Mouse (Mus musculus): ENCODE measurements at regions not wholly inside any gene's neighbourhood (a gene's known extent, or its start where the extent isn't known, plus 50 kb on each side); places are given as distances from the start of the nearest gene placed in this dataset.

DNA sequence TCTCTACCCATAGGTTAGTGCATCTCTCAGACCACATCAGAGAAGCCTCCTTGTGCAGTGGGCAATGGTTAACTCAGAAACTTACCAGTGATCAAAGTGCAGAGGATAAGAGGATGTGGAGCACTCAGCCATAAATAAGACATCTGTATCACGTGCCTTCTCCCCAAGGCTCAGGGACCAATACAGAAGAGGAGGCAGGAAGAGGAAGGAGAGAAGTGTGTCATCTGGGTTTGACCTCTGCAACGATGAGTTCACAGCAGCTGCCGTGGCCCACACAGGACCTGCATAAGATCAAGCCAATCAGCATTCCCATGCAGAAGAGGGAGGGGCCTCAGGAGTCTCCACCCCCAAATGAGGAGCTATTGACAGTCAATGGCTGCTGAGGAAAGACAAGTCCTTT is 252.8 kb downstream of the Gm12728 start:
- Histone ChIP-seq H3K27me3 (ENCODE audit: control insufficient read depth, insufficient read depth, low read length) (no peaks in the 10 kb centered on the region), H3K27ac (no peak overlapping the region), H3K4me1 (replicated peaks; ENCODE audit: control insufficient read depth in 2 of 2, insufficient read depth in 2 of 2, low read length in 1 of 2) (no peaks in the 10 kb centered on the region), H3K9ac (replicated peaks) (no peak overlapping the region), H3K36me3 (replicated peaks; ENCODE audit: control insufficient read depth, insufficient read depth, low read depth) (no peaks in the 10 kb centered on the region), H3K4me2 (ENCODE audit: low read depth) (no peak overlapping the region), H3K4me3 (ENCODE audit: insufficient read depth in 1 of 2, low read depth in 2 of 2, low read length in 2 of 2) (no peak overlapping the region), H3K9me3 (ENCODE audit: control insufficient read depth, low read length) (no peaks in the 10 kb centered on the region)
- 26% methylated on average over 3 of the region's 3 CpGs for WGBS (ENCODE audit: insufficient replicate concordance)
- DNase-seq (ENCODE audit: low read depth in 3 of 3, low spot score in 3 of 3) = no peak
- TF ChIP-seq EP300 (IDR thresholded peaks at IDR 0.05; ENCODE audit: low read depth) (no peak), CTCF (IDR thresholded peaks at IDR 0.05; ENCODE audit: low read depth) (no peak)
- no peak for ATAC-seq (ENCODE audit: insufficient read depth)

DNA sequence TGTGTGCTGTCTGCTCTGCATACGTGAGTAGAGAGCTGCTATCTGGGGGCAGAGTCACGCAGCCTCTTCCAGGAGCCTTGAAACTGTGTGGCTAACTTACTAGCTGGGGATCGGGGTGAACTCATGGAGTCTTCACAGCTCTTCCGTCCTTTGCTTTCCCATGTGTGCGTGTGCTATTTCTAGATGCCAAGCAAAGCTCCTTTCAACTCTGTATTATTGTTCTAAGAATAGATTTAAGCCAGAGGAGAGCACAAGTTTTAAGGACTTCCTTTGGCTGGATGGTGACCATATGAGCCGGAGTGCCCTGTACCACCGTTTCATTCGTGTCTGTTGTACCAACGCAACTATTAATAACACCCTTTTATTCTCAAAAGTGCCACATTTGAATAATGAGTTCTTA is 254.0 kb downstream of the Gm12728 start:
- no peak overlapping the region for H3K27ac ChIP-seq
- TF ChIP-seq EP300 (IDR thresholded peaks at IDR 0.05; ENCODE audit: low read depth) = no peak
- no peak for TF ChIP-seq CTCF (IDR thresholded peaks at IDR 0.05; ENCODE audit: low read depth)
- H3K9ac ChIP-seq (replicated peaks) = no peak overlapping the region
- H3K4me2 ChIP-seq (ENCODE audit: low read depth) = no peak overlapping the region
- no peak overlapping the region for H3K4me3 ChIP-seq (ENCODE audit: insufficient read depth in 1 of 2, low read depth in 2 of 2, low read length in 2 of 2)
- no peaks in the 10 kb centered on the region for H3K36me3 ChIP-seq (replicated peaks; ENCODE audit: control insufficient read depth, insufficient read depth, low read depth)
- ATAC-seq (ENCODE audit: insufficient read depth) (no peak), DNase-seq (ENCODE audit: low read depth in 3 of 3, low spot score in 3 of 3) (no peak)
- WGBS (ENCODE audit: insufficient replicate concordance) = 71% methylated on average over 9 of the region's 9 CpGs
- no peaks in the 10 kb centered on the region for H3K4me1 ChIP-seq (replicated peaks; ENCODE audit: control insufficient read depth in 2 of 2, insufficient read depth in 2 of 2, low read length in 1 of 2)
- H3K27me3 ChIP-seq (ENCODE audit: control insufficient read depth, insufficient read depth, low read length) = no peaks in the 10 kb centered on the region
- no peaks in the 10 kb centered on the region for H3K9me3 ChIP-seq (ENCODE audit: control insufficient read depth, low read length)

DNA sequence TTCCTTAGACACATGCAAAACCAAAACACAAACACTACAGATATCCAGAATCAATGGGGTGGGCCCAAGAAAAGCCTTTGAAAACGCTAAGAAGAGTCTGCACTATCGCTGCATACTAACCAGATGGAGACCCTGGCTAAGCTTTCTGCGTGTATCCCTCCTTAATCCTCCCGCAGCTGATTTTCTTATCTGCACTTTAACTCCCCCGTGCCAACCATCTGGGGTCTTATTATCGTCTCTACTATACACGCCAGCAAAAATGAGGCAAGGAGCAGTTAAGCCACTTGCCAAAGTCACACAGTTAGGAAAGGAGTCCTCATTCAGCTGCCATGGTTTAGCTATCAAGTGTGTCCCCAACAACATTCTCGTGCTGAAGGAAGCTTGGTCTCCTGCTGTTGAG is 258.4 kb downstream of the Gm12728 start:
- no peak overlapping the region for H3K27ac ChIP-seq
- H3K4me1 ChIP-seq (replicated peaks; ENCODE audit: control insufficient read depth in 2 of 2, insufficient read depth in 2 of 2, low read length in 1 of 2) = no peaks in the 10 kb centered on the region
- no peak overlapping the region for H3K9ac ChIP-seq (replicated peaks)
- no peak for ATAC-seq (ENCODE audit: insufficient read depth)
- TF ChIP-seq EP300 (IDR thresholded peaks at IDR 0.05; ENCODE audit: low read depth) = no peak
- TF ChIP-seq CTCF (IDR thresholded peaks at IDR 0.05; ENCODE audit: low read depth) = no peak
- H3K9me3 ChIP-seq (ENCODE audit: control insufficient read depth, low read length) = no peaks in the 10 kb centered on the region
- no peak overlapping the region for H3K4me2 ChIP-seq (ENCODE audit: low read depth)
- no peaks in the 10 kb centered on the region for H3K27me3 ChIP-seq (ENCODE audit: control insufficient read depth, insufficient read depth, low read length)
- H3K4me3 ChIP-seq (ENCODE audit: insufficient read depth in 1 of 2, low read depth in 2 of 2, low read length in 2 of 2) = no peak overlapping the region
- no peak for DNase-seq (ENCODE audit: low read depth in 3 of 3, low spot score in 3 of 3)
- H3K36me3 ChIP-seq (replicated peaks; ENCODE audit: control insufficient read depth, insufficient read depth, low read depth) = no peaks in the 10 kb centered on the region
- 52% methylated on average over 8 of the region's 8 CpGs for WGBS (ENCODE audit: insufficient replicate concordance)

DNA sequence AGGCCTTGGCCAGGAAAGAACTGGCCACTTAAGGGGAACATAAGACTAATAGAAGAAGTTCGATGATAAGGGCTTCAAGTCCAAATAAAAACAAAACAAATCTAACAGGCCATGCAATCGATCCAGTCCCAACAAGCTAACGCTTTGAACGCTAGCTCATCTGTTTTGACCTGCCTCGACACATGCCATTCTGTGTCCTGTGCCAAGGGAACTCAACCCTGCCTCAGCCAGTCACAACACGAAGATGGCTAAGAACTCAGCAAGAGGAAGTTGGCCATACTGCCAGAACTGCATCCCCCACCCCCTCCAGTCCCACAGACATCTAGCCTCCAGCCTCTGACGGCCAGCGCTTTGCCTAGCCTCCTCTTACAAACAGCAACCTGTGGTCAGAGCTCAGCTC is 259.1 kb downstream of the Gm12728 start:
- Histone ChIP-seq H3K36me3 (replicated peaks; ENCODE audit: control insufficient read depth, insufficient read depth, low read depth) (no peaks in the 10 kb centered on the region), H3K4me3 (ENCODE audit: insufficient read depth in 1 of 2, low read depth in 2 of 2, low read length in 2 of 2) (no peak overlapping the region), H3K4me2 (ENCODE audit: low read depth) (no peak overlapping the region), H3K27ac (no peak overlapping the region), H3K9ac (replicated peaks) (no peak overlapping the region), H3K4me1 (replicated peaks; ENCODE audit: control insufficient read depth in 2 of 2, insufficient read depth in 2 of 2, low read length in 1 of 2) (no peaks in the 10 kb centered on the region), H3K27me3 (ENCODE audit: control insufficient read depth, insufficient read depth, low read length) (no peaks in the 10 kb centered on the region), H3K9me3 (ENCODE audit: control insufficient read depth, low read length) (no peaks in the 10 kb centered on the region)
- TF ChIP-seq EP300 (IDR thresholded peaks at IDR 0.05; ENCODE audit: low read depth) (no peak), CTCF (IDR thresholded peaks at IDR 0.05; ENCODE audit: low read depth) (no peak)
- DNase-seq (ENCODE audit: low read depth in 3 of 3, low spot score in 3 of 3) (no peak), ATAC-seq (ENCODE audit: insufficient read depth) (no peak)
- 49% methylated on average over 8 of the region's 8 CpGs for WGBS (ENCODE audit: insufficient replicate concordance)

DNA sequence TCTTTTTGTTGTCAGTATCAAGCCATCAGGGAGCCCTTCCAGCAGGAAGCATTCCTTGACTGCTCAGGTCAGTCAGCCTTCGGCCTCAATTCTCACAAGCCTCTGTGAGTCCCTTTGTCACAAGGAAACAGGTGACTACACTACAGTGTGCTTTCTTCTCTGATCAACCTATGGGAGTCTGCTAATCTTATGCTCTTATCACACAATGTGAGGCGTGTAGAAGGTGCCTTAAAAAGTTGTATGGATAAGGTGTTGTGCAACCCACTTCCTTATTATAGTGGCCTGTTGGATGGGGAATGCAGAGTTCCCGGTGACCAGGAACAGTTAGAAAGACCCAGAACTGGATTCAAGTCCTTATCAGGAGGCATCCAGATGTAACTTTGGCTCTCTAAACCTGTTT is 260.2 kb downstream of the Gm12728 start:
- no peaks in the 10 kb centered on the region for H3K27me3 ChIP-seq (ENCODE audit: control insufficient read depth, insufficient read depth, low read length)
- no peaks in the 10 kb centered on the region for H3K36me3 ChIP-seq (replicated peaks; ENCODE audit: control insufficient read depth, insufficient read depth, low read depth)
- no peak overlapping the region for H3K27ac ChIP-seq
- no peaks in the 10 kb centered on the region for H3K4me1 ChIP-seq (replicated peaks; ENCODE audit: control insufficient read depth in 2 of 2, insufficient read depth in 2 of 2, low read length in 1 of 2)
- no peaks in the 10 kb centered on the region for H3K9me3 ChIP-seq (ENCODE audit: control insufficient read depth, low read length)
- WGBS (ENCODE audit: insufficient replicate concordance) = 35% methylated on average over 3 of the region's 3 CpGs
- H3K4me3 ChIP-seq (ENCODE audit: insufficient read depth in 1 of 2, low read depth in 2 of 2, low read length in 2 of 2) = no peak overlapping the region
- no peak for DNase-seq (ENCODE audit: low read depth in 3 of 3, low spot score in 3 of 3)
- no peak overlapping the region for H3K4me2 ChIP-seq (ENCODE audit: low read depth)
- no peak for ATAC-seq (ENCODE audit: insufficient read depth)
- H3K9ac ChIP-seq (replicated peaks) = no peak overlapping the region
- TF ChIP-seq EP300 (IDR thresholded peaks at IDR 0.05; ENCODE audit: low read depth) (no peak), CTCF (IDR thresholded peaks at IDR 0.05; ENCODE audit: low read depth) (no peak)

Data from liver, embryonic 14.5 days (tissue).